Mouse (Mus musculus): ENCODE data around the gene Gabra4.
"Not testable (repeated sequence)": the region's sequence is repeated elsewhere in the genome, so short reads cannot be mapped to it uniquely, and the experiment has no call there.

Gene Gabra4

GRCm38 (mm10) chr5:71545554-71545953 is 112.6 kb downstream of the Gabra4 start:
- intact Hi-C loops (cut with DNase I), result loop anchor here (10.0 kb wide), 1 partner anchor 149 kb away; no protein-coding TSS in a partner anchor

GRCm38 (mm10) chr5:71525486-71525885 is 132.6 kb downstream of the Gabra4 start:
- intact Hi-C loops (cut with DNase I), result not testable (repeated sequence)

All from adrenal gland (tissue).